Mouse (Mus musculus) kidney, postnatal 0 days (tissue): ENCODE results near the gene Mthfsd. TPM values are rescaled to one million over a fixed set of nuclear protein-coding genes. Genes with fewer than 3 reads are reported as not detected.

Source experiments
- ATAC-seq: fragments of 200-750 bp; cut with Nextera tagmentation; replicated peaks from 2 replicates; pipeline ENCODE4 v1.8.0; 2017; ENCODE audit warnings: low read depth, moderate number of reproducible peaks, moderate TSS enrichment, moderate library complexity; ENCODE audit not compliant: low FRiP score
- DNase-seq: peaks from one replicate; pipeline ENCODE4 v3.0.0-alpha.2; 2016; ENCODE audit warnings: low spot score
- H3K27ac ChIP-seq: fragments of 300-500 bp; sonication (generic); 2 replicates; pipeline ENCODE4 v1.5.1; 2014; ENCODE audit warnings: mild to moderate bottlenecking
- H3K27me3 ChIP-seq: fragments of 300-500 bp; sonication (generic); 2 replicates; pipeline ENCODE4 v1.6.1; 2014; ENCODE audit warnings: low read length, mixed read lengths; ENCODE audit not compliant: insufficient read depth
- H3K36me3 ChIP-seq: fragments of 300-500 bp; sonication (generic); 2 replicates; pipeline ENCODE4 v1.6.1; 2014; ENCODE audit warnings: low read length, mixed read lengths; ENCODE audit not compliant: insufficient read depth
- H3K4me1 ChIP-seq: fragments of 300-500 bp; sonication (generic); replicated peaks from 2 replicates; pipeline ENCODE4 v1.6.1; 2014; ENCODE audit warnings: antibody characterized with exemption, low read length, mixed read lengths; ENCODE audit not compliant: insufficient read depth
- H3K4me2 ChIP-seq: fragments of 300-500 bp; sonication (generic); 2 replicates; pipeline ENCODE4 v1.6.1; 2014; ENCODE audit warnings: mild to moderate bottlenecking, low read length, moderate library complexity, mixed read lengths
- H3K4me3 ChIP-seq: fragments of 300-500 bp; sonication (generic); replicated peaks from 2 replicates; pipeline ENCODE4 v1.5.1; 2014; ENCODE audit warnings: low read depth, low read length
- H3K9ac ChIP-seq: fragments of 300-500 bp; sonication (generic); 2 replicates; pipeline ENCODE4 v1.6.1; 2014; ENCODE audit warnings: low read depth, low read length
- H3K9me3 ChIP-seq: fragments of 300-500 bp; sonication (generic); replicated peaks from 2 replicates; pipeline ENCODE4 v1.6.1; 2016; ENCODE audit warnings: low read length, inconsistent platforms, mixed read lengths
- CTCF ChIP-seq: IDR thresholded peaks from 2 replicates; pipeline ENCODE4 v1.5.1; 2016; ENCODE audit warnings: antibody characterized with exemption, low read depth, mild to moderate bottlenecking, moderate library complexity
- WGBS: fragments of 180-500 bp; shearing (Covaris S2); extraction: QIAGEN DNeasy Blood & Tissue Kit; methylation state at CpG from one replicate; pipeline ENCODE4 v1.1.7; 2014; 5-methylcytosine and 5-hydroxymethylcytosine counted together
- polyA plus RNA-seq: library from polyadenylated mRNA; unstranded; fragments of >200 nt; fragmentation: Nextera tagmentation; extraction: Ambion mirVana; gene quantifications from 2 replicates; pipeline ENCODE4 v1.2.1, GENCODE M21; 2015

The Mthfsd gene
- polyA plus RNA-seq, 1 experiment from 2014 or later: 60.3 TPM

DNA sequence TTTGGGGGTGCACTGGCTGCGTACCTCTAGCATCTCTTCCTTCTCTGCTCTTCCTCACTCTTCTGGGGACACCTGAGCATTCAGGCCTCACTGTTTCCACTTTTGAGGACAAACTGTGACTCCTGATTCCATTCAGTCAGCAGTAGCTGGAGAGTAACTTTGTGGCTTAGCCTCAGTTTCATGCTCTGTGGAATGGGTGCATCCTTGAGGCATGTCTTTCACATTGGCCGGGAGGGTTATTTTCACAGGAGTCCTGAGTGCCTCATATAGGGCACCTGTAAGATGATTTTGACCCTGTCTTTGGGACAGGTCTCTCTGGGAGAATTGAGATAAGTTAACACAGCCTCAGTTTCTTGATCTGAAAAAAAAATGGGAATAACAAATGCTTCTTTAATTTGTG is 14.9 kb upstream of the Mthfsd start:
- H3K4me3 ChIP-seq: no peak overlapping the region
- H3K4me2 ChIP-seq: peak overlapping the region; percentile 71; the same call in 1 of the 2 replicates
- no peak for TF ChIP-seq CTCF
- H3K9me3 ChIP-seq: no peaks in the 10 kb centered on the region
- H3K27me3 ChIP-seq: peaks cover 12% of the 10 kb centered on the region
- peaks cover 24% of the 10 kb centered on the region for H3K4me1 ChIP-seq
- H3K9ac ChIP-seq: no peak overlapping the region
- WGBS: 91% methylated on average over 2 of the region's 2 CpGs
- H3K36me3 ChIP-seq: peaks cover 10% of the 10 kb centered on the region; the same call in 1 of the 2 replicates
- no peak overlapping the region for H3K27ac ChIP-seq
- ATAC-seq (no peak), DNase-seq (no peak)

DNA sequence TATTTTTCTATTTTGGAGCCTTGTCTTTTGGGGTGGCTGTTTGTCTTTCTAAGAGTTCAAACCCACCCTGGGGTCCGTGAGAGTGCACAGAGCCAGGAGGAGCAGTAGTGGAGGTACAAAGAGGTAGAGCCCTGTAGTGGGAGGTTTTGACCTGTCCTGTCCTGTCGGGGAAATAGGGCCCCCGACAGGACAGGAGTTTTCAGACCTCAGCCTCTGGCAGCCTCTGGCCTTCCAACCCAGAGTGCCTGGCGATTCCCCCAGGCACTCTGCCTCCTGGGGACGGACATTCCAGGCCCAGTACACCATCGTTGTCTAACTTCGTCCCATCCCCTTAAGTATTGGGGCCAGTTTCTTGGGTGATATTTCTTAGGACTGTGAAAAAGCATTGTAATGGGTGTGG is 14.2 kb upstream of the Mthfsd start:
- no peak overlapping the region for H3K27ac ChIP-seq
- no peaks in the 10 kb centered on the region for H3K9me3 ChIP-seq
- DNase-seq: no peak
- peak overlapping the region; percentile 42 for H3K9ac ChIP-seq
- peaks cover 20% of the 10 kb centered on the region for H3K4me1 ChIP-seq
- H3K4me2 ChIP-seq: peak overlapping the region; percentile 71
- 0 out of 2 replicates have a peak overlapping the region, but pooled peaks have one; percentile 86 for H3K4me3 ChIP-seq
- no peak for ATAC-seq
- H3K27me3 ChIP-seq: peaks cover 8% of the 10 kb centered on the region
- TF ChIP-seq CTCF: no peak
- 36% methylated on average over 7 of the region's 7 CpGs for WGBS
- H3K36me3 ChIP-seq: peaks cover 15% of the 10 kb centered on the region

DNA sequence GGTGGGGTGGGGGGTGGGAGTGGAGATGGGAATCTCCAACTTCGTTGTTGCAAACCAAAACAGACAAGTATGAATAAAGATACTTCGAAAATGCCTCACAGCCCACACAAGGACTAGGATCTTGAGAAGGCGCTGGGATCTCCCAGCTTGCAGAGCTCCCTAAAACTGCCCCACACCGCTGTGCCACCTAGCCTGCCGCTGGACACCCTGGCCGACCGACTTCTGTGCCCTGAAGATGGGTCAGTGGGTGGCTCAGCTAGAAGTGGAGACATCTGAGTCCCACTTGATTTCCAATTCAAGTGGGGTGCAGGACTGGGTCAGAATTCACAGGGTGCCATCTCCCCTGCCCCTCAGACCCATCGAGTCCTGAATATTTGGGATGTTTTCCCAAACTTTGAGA is 13.5 kb upstream of the Mthfsd start:
- peaks cover 8% of the 10 kb centered on the region for H3K27me3 ChIP-seq

DNA sequence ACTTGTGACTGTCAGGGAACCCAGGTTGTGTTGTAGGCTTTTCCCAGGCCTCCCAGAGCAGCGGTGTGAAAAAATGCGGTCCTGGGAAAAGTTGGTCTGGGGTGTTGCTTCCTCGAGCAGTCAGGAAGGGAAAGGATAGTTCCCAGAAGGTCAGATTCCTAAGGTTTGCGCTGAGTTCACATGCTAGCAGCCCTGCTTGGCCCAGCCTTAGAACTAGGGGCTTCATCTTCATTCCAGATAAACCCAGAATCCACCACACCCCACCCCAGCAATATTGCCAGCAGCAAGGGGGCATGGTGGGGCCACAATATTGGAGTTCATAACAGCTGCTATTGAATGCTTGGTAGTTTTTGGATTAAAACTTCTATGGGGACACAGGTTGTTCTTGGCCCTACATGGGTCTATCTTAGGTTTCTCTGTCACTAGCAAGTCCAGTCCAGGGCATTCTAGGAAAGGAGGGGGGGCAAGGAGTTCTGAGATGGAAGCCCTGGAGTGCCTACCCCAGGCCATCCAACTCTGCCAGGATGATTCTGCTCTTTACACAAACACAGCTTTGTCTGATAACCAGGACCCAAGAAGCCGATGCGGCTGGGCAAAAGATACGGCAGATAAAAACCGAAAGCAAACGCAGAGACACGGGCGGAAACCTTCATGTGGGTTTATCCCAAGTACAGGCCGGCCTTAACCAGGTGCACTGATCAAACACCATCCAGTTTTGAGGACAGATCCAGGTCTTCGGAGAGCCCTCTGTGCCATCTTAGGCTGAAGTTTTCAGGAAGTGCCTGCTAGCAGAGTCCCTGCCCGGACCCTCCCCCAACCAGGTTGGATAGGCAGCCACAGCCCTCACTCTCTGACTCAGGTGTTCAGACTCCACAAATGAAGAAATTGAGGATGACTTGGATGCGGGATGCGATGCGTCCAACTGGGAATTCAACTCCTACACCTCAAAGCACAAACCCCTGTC is 12.5 kb upstream of the Mthfsd start:
- Histone ChIP-seq H3K27ac (peak overlapping the region; percentile 63; the same call in 1 of the 2 replicates), H3K4me3 (peak overlapping the region; percentile 86), H3K9me3 (no peaks in the 10 kb centered on the region), H3K36me3 (peaks cover 17% of the 10 kb centered on the region), H3K9ac (peak overlapping the region; percentile 94), H3K4me1 (peaks cover 17% of the 10 kb centered on the region), H3K27me3 (peaks cover 8% of the 10 kb centered on the region), H3K4me2 (peak overlapping the region; percentile 71)
- WGBS: 22% methylated on average over 17 of the region's 17 CpGs
- ATAC-seq (no peak), DNase-seq (peak; percentile 61)
- TF ChIP-seq CTCF: no peak

More for the DNA sequence above, 13.5 kb upstream of the Mthfsd start:
- peak overlapping the region; percentile 71 for H3K4me2 ChIP-seq
- WGBS: 37% methylated on average over 8 of the region's 8 CpGs
- no peak for ATAC-seq
- H3K4me3 ChIP-seq: peak overlapping the region; percentile 86
- H3K36me3 ChIP-seq: peaks cover 17% of the 10 kb centered on the region
- peaks cover 20% of the 10 kb centered on the region for H3K4me1 ChIP-seq
- DNase-seq: no peak
- 0 out of 2 replicates have a peak overlapping the region, but pooled peaks have one; percentile 63 for H3K27ac ChIP-seq
- H3K9ac ChIP-seq: peak overlapping the region; percentile 42; the same call in 1 of the 2 replicates
- no peaks in the 10 kb centered on the region for H3K9me3 ChIP-seq
- no peak for TF ChIP-seq CTCF

DNA sequence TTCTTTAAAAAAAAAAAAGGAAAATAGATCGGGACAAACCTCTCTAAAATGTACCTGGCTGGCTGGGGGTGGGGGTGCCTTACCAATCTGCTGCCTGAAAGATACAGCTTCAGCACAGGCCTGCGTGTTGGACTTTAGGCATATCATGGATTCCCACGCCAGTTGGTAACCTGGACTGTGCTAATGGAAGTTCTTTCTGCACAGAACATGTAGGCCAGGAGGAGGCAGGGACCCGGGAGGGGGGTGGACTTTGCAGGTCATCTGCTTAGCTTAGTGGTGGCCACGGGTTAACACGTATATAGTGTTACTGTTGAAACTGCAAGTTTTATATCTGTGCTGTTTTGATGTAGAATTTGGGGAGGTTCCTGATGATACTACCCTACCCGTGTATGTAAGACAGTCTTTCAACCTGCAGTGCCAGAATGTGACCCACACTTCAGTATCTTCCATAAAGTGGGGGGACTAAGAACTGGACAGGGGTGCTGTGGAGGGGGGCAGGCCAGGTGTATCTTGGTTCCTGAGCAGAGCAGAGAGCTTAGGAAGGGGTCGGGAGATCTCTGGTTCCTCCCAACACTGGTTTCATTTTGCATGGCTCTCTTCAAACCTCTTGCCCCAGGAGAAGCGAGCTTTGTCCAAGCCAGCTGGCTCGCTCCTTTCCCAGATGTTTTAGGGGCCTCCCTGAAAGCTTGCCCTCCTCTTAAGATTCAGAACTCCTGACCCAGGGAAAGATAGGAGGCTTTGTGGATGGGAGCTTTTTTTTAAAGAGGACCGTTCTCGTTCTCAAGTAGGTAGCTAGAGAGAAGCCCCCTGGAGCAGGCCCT is 11.7 kb upstream of the Mthfsd start:
- TF ChIP-seq CTCF: no peak
- WGBS: 17% methylated on average over 12 of the region's 12 CpGs
- Histone ChIP-seq H3K4me3 (peak overlapping the region; percentile 86), H3K36me3 (peaks cover 17% of the 10 kb centered on the region), H3K27me3 (peaks cover 5% of the 10 kb centered on the region), H3K9me3 (no peaks in the 10 kb centered on the region), H3K9ac (peak overlapping the region; percentile 94), H3K4me2 (peak overlapping the region; percentile 71), H3K4me1 (peaks cover 14% of the 10 kb centered on the region), H3K27ac (peak overlapping the region; percentile 63)
- DNase-seq (peak; percentile 53), ATAC-seq (no peak)
